Mouse (Mus musculus) forebrain, embryonic 13.5 days (tissue): ENCODE data around the gene Bcl7a. TPM values are rescaled to one million over a fixed set of nuclear protein-coding genes. Genes with fewer than 3 reads are reported as not detected.

Experiments used
- ATAC-seq: fragments of 200-750 bp; cut with Nextera tagmentation; 2 replicates; pipeline ENCODE4 v1.8.0; 2017
- H3K27ac ChIP-seq: fragments of 300-500 bp; sonication (generic); 2 replicates; pipeline ENCODE4 v1.5.1; 2015; ENCODE audit warnings: inconsistent platforms, mild to moderate bottlenecking, moderate library complexity
- H3K27me3 ChIP-seq: fragments of 300-500 bp; sonication (generic); 2 replicates; pipeline ENCODE4 v1.6.1; 2015; ENCODE audit warnings: mild to moderate bottlenecking, inconsistent platforms
- H3K36me3 ChIP-seq: fragments of 300-500 bp; sonication (generic); 2 replicates; pipeline ENCODE4 v1.6.1; 2015; ENCODE audit warnings: mild to moderate bottlenecking, inconsistent platforms; ENCODE audit not compliant: poor library complexity, severe bottlenecking
- H3K4me1 ChIP-seq: fragments of 300-500 bp; sonication (generic); 2 replicates; pipeline ENCODE4 v1.6.1; 2015; ENCODE audit warnings: inconsistent platforms
- H3K4me2 ChIP-seq: fragments of 300-500 bp; sonication (generic); 2 replicates; pipeline ENCODE4 v1.6.1; 2015; ENCODE audit warnings: inconsistent platforms, mild to moderate bottlenecking, moderate library complexity
- H3K4me3 ChIP-seq: fragments of 300-500 bp; sonication (generic); 2 replicates; pipeline ENCODE4 v1.5.1; 2015; ENCODE audit warnings: mild to moderate bottlenecking, inconsistent platforms
- H3K9ac ChIP-seq: fragments of 300-500 bp; sonication (generic); 2 replicates; pipeline ENCODE4 v1.6.1; 2015; ENCODE audit warnings: mild to moderate bottlenecking, inconsistent platforms
- H3K9me3 ChIP-seq: fragments of 300-500 bp; sonication (generic); replicated peaks from 2 replicates; pipeline ENCODE4 v1.6.1; 2016; ENCODE audit warnings: inconsistent platforms
- WGBS: fragments of 180-500 bp; shearing (Covaris S2); methylation state at CpG from one replicate; pipeline ENCODE4 v1.1.7; 2015; 5-methylcytosine and 5-hydroxymethylcytosine counted together
- polyA plus RNA-seq: library from polyadenylated mRNA; unstranded; fragments of >200 nt; fragmentation: Nextera tagmentation; extraction: Ambion mirVana; gene quantifications from 2 replicates; pipeline ENCODE4 v1.2.1, GENCODE M21; 2015

The Bcl7a gene
- polyA plus RNA-seq, 1 experiment from 2014 or later: 75.0 TPM

DNA sequence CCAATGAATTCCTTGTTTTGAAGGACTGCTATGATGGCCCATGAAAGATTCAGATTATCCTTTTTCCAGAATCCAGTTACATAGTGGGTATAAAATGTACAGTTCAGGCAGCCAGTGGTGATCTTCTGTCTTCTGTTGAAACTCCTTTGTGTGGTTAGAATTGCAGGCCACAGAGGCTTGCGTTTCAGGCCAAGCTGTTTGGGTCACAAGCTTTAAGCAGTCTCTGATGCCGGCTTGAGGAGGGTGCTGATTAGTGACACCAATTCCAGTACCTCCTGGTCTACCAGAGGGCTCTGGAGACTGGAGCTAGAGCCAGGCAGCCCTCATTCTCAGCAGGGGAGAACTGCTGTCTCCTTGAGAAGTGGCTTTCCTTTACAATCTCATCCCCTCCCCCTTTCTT is 63.3 kb downstream of the Bcl7a start:
- no peak overlapping the region for H3K4me3 ChIP-seq
- WGBS: 50% methylated on average over 2 of the region's 2 CpGs
- H3K9ac ChIP-seq: no peak overlapping the region

DNA sequence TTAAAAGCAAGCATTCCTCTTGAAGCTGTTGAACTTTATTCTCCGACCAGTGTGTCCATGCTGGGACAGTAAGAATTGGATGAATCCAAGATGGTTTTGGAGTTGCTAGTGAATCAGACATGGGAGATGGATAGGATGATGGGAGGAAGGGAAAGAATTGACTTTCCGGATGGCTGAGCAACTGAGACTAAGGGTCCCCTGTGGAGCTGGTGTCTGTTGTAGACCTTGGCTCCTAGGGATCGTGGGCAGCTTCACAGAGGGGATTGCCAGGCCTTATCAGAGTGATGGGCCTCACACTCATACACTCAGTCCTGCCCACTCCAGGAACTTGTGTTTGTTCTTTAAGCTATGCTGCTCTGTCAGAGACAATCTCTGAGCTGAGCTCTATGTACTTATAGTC is 64.5 kb downstream of the Bcl7a start:
- Histone ChIP-seq H3K27me3 (no peaks in the 10 kb centered on the region), H3K36me3 (peaks cover 10% of the 10 kb centered on the region; the same call in 1 of the 2 replicates), H3K9ac (no peak overlapping the region), H3K4me3 (no peak overlapping the region), H3K4me2 (no peak overlapping the region), H3K9me3 (no peaks in the 10 kb centered on the region), H3K4me1 (peaks cover 5% of the 10 kb centered on the region), H3K27ac (no peak overlapping the region)
- 55% methylated on average over 3 of the region's 3 CpGs for WGBS
- no peak for ATAC-seq

More for the DNA sequence above, 63.3 kb downstream of the Bcl7a start:
- Histone ChIP-seq H3K36me3 (peaks cover 10% of the 10 kb centered on the region; the same call in 1 of the 2 replicates), H3K9me3 (no peaks in the 10 kb centered on the region), H3K4me2 (no peak overlapping the region), H3K4me1 (peaks cover 5% of the 10 kb centered on the region), H3K27me3 (no peaks in the 10 kb centered on the region), H3K27ac (no peak overlapping the region)
- ATAC-seq: no peak

DNA sequence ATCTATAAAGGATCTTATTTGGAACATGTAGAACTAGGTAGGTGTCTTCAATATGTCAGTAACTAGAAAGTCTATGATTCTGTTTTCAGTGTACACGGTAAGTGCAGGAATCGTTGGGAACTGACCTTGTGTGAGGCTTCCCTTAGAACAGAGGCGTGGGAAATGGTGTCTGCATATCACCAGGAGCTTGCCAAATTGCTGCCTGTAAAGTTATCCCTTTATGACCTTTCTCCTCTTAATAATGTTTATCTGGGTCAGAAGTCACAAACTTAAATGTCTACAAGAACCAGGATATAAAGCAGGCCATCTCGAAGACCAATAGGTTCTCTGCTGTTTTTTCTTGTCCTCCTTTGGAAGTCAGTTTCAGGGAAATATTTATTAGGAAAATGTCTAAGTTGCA is 68.6 kb downstream of the Bcl7a start:
- no peak overlapping the region for H3K9ac ChIP-seq
- H3K27me3 ChIP-seq: no peaks in the 10 kb centered on the region
- H3K4me2 ChIP-seq: no peak overlapping the region
- H3K36me3 ChIP-seq: peaks cover 10% of the 10 kb centered on the region; the same call in 1 of the 2 replicates
- H3K27ac ChIP-seq: no peak overlapping the region
- H3K4me3 ChIP-seq: no peak overlapping the region
- no peak for ATAC-seq
- H3K9me3 ChIP-seq: no peaks in the 10 kb centered on the region
- WGBS: 92% methylated on average over 4 of the region's 4 CpGs
- H3K4me1 ChIP-seq: peaks cover 18% of the 10 kb centered on the region

DNA sequence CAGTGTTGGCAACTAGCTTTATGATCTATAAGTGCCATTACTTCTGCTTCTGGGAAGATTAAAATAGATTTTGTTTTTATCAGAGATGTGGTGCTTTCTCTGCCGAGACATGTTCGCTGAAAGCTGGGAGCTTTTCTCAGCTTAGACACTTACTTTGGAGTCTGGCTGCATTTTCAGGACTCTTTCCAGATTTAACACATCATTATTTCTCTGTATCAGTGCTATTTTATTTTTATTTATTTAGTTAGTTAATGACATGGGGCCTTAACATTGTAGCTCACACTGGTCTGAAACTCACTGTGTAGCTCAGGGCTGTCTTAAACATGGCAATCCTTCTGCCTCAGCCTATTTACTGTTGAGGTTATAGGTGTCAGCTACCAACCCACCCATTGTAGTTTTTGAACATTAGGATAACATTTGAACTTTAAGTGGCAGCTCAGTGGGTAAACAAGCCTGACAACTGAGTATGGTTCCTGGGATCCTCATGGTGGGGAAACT is 70.3 kb downstream of the Bcl7a start:
- H3K4me3 ChIP-seq: no peak overlapping the region
- H3K27me3 ChIP-seq: no peaks in the 10 kb centered on the region
- H3K9me3 ChIP-seq: no peaks in the 10 kb centered on the region
- peaks cover 17% of the 10 kb centered on the region for H3K4me1 ChIP-seq
- H3K36me3 ChIP-seq: peaks cover 10% of the 10 kb centered on the region; the same call in 1 of the 2 replicates
- 89% methylated on average over 2 of the region's 2 CpGs for WGBS
- no peak overlapping the region for H3K9ac ChIP-seq
- no peak overlapping the region for H3K27ac ChIP-seq
- ATAC-seq: no peak
- no peak overlapping the region for H3K4me2 ChIP-seq

DNA sequence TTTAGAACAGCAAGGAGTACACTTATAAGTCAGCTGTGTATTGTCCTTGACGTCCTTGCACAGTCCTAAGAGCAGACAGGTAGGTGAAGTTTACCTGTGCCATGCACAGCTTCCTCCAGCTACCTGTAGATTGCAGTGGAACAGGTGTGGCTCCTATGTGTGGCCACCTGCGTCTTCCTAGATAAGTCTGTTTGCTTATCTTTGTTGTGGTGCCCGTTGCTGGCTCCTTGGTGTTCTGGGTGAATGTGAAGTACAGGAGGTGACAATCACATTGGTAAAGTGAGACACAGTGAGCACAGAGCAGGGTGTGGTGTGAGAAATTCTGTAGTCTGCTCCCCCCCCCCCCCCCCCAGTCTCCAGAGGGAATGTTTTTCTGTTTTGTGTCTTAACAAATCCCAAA is 72.5 kb downstream of the Bcl7a start:
- Histone ChIP-seq H3K9ac (no peak overlapping the region), H3K27me3 (no peaks in the 10 kb centered on the region), H3K36me3 (no peaks in the 10 kb centered on the region), H3K4me2 (no peak overlapping the region), H3K27ac (no peak overlapping the region), H3K4me1 (peaks cover 24% of the 10 kb centered on the region), H3K4me3 (no peak overlapping the region), H3K9me3 (no peaks in the 10 kb centered on the region)
- WGBS: 94% methylated on average over 3 of the region's 3 CpGs
- ATAC-seq: no peak

DNA sequence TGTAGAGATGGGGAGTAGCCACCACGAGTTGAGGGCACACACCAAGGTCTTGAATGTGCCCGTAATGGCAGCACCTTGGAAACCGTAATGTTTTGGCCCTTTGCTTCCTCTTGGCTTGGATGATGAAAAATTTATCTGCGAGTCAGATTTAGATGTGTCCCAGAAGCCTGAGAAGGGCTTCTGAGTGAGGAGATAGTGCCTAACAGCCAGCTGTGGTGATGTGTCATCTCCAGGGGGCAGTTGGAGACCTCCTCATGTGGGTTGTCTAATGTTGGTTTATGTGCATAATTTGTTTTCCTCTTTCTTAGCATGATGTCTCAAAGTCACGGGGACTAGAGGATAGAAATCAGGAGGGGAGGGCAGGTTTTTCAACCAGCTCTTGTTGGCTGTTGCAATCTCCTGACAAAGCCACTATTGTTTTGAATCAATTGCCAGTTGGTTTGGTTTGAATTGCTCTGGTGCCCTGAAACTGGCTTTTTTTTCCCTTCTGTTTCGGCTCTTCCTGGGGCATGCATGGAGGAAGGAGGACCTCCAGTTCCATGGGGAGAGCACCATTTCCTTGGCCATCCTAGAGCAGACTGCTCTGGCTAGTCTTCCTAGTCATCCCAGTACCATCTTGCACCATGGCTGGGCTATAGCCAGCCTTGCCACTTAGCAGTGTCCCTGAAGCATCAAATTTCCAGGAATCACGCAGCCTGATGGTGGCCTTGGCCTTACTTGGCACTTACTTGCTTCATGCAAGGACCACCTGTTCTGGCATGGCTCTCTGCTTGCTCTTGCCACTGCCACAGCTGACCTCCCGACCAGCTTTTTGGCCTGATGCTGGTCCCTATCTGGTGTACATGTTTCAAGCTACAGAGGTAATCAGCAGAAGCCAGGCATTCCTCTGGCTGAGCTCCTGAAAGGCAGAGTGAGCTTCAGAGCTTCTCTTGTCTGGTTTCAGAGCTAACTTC is 73.2 kb downstream of the Bcl7a start:
- Histone ChIP-seq H3K4me1 (peaks cover 24% of the 10 kb centered on the region), H3K27ac (no peak overlapping the region), H3K9ac (no peak overlapping the region), H3K36me3 (no peaks in the 10 kb centered on the region), H3K27me3 (no peaks in the 10 kb centered on the region), H3K4me2 (no peak overlapping the region), H3K9me3 (no peaks in the 10 kb centered on the region), H3K4me3 (no peak overlapping the region)
- 69% methylated on average over 8 of the region's 8 CpGs for WGBS
- no peak for ATAC-seq

DNA sequence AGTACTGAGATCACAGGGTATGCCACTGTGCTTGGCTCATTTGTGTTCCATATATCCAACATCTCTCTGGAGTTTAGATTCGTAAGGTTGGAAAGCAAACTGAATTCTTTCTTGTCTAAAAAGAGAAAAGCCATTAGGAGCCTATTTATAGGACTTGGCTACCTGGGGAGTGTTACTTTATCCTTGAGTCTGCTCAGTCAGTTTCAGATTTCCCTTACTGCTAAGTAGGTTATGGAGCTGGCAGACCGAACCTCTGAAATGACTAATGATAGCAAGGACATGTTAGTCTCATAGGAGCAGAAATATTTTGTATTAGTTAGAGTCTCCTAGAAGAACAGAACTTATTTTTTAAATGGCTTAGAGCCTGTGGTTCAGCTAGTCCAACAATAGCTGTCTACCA is 80.3 kb downstream of the Bcl7a start:
- Histone ChIP-seq H3K27ac (no peak overlapping the region), H3K4me1 (peaks cover 8% of the 10 kb centered on the region; the same call in 1 of the 2 replicates), H3K4me2 (no peak overlapping the region), H3K36me3 (peaks cover 5% of the 10 kb centered on the region; the same call in 1 of the 2 replicates), H3K9me3 (peaks cover 5% of the 10 kb centered on the region; the same call in 1 of the 2 replicates), H3K4me3 (no peak overlapping the region), H3K9ac (no peak overlapping the region), H3K27me3 (no peaks in the 10 kb centered on the region)
- WGBS: 75% methylated on average over 2 of the region's 2 CpGs
- no peak for ATAC-seq

Other genes with a start within 250 kb of the Bcl7a start
- gene Rhof, start 211.1 kb upstream of the Bcl7a start, polyA plus RNA-seq: 4.3 and 5.0 TPM in 2 replicates
- gene Setd1b, start 201.6 kb upstream of the Bcl7a start, polyA plus RNA-seq: 13.4 and 13.9 TPM in 2 replicates
- gene Psmd9, start 174.4 kb upstream of the Bcl7a start, polyA plus RNA-seq: 75.5 and 77.3 TPM in 2 replicates
- gene Hpd, start 161.1 kb upstream of the Bcl7a start, polyA plus RNA-seq: not detected in 2 replicates
- gene Wdr66, start 91.7 kb upstream of the Bcl7a start, polyA plus RNA-seq: 1.5 and 2.1 TPM in 2 replicates
- 14.0 and 15.0 TPM in 2 replicates for gene Mlxip, start 51.0 kb downstream of the Bcl7a start, polyA plus RNA-seq
- 0.25 and 0.31 TPM in 2 replicates for gene Lrrc43, start 145.5 kb downstream of the Bcl7a start, polyA plus RNA-seq
- not detected in 2 replicates for gene Il31, start 145.7 kb downstream of the Bcl7a start, polyA plus RNA-seq
- gene B3gnt4, start 166.6 kb downstream of the Bcl7a start, polyA plus RNA-seq: 1.7 and 2.0 TPM in 2 replicates
- 133 and 137 TPM in 2 replicates for gene Diablo, start 180.3 kb downstream of the Bcl7a start, polyA plus RNA-seq
- gene Gm49027, start 181.7 kb downstream of the Bcl7a start, polyA plus RNA-seq: 0.97 and 1.2 TPM in 2 replicates
- gene Vps33a, start 229.2 kb downstream of the Bcl7a start, polyA plus RNA-seq: 32.8 and 38.1 TPM in 2 replicates